Mouse (Mus musculus): ENCODE data around the gene Pdilt.

- TF ChIP-seq CTCF (IDR thresholded peaks at IDR 0.05; ENCODE audit: insufficient read depth, low read length) (no peak), POLR2A (IDR thresholded peaks at IDR 0.05; ENCODE audit: borderline replicate concordance, extremely low read depth, low read depth, low read length) (no peak)
These were observed 36.6 kb downstream of the Pdilt start for GRCm38 (mm10) chr7:119486683-119487082.
